Mouse (Mus musculus): Measurements from ENCODE around the gene Fhl5. TPM values are rescaled to one million over a fixed set of nuclear protein-coding genes. Genes with fewer than 3 reads are reported as not detected.

The Fhl5 gene
- polyA plus RNA-seq, 1 experiment: not detected

DNA sequence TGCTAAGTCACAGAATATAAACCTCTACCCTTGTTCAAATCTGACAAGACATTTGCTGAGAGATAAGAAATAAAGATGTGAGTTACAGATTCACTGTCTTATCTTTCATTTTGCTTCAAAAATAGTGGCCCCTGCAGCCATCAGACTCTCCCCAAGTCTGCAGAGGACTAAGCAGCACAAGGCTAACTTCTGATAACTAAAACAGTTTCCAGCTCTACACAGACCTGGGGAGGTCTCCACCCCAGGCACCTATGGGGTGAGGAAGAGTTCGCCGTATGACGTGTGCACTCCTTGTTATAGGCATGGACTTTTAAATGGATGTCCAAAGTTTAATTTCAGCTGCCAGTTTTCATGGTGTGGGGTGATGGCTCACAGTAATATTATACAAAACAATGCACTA, 10.1 kb downstream of the Fhl5 start:
- no peaks in the 10 kb centered on the region for H3K79me2 ChIP-seq (ENCODE audit: control insufficient read depth, insufficient read depth)
- H3ac ChIP-seq (ENCODE audit: control insufficient read depth, insufficient read length): no peak overlapping the region
- TF ChIP-seq TCF12 (IDR thresholded peaks at IDR 0.05; ENCODE audit: insufficient read depth, poor library complexity, severe bottlenecking): no peak
- no peak for TF ChIP-seq MYOD1 (IDR thresholded peaks at IDR 0.05; ENCODE audit: control insufficient read depth in 1 of 3, insufficient read length in 2 of 3, low read depth in 2 of 3)
- no peak for TF ChIP-seq SRF (IDR thresholded peaks at IDR 0.05; ENCODE audit: control insufficient read depth, insufficient read length, low read depth)
- no peak for TF ChIP-seq CEBPB (IDR thresholded peaks at IDR 0.05; ENCODE audit: insufficient read depth, poor library complexity, severe bottlenecking)
- TF ChIP-seq E2F4 (IDR thresholded peaks at IDR 0.05; ENCODE audit: insufficient read depth): no peak
- no peak for TF ChIP-seq MYOG (IDR thresholded peaks at IDR 0.05; ENCODE audit: control insufficient read depth in 1 of 3, insufficient read depth in 1 of 3, insufficient read length in 2 of 3, low read depth in 2 of 3)
- TF ChIP-seq MAX (IDR thresholded peaks at IDR 0.05; ENCODE audit: low read depth): no peak
- TF ChIP-seq TCF3 (IDR thresholded peaks at IDR 0.05; ENCODE audit: insufficient read length, low read depth): no peak
- no peak for TF ChIP-seq REST (IDR thresholded peaks at IDR 0.05; ENCODE audit: insufficient read depth, insufficient read length)
- TF ChIP-seq USF1 (IDR thresholded peaks at IDR 0.05; ENCODE audit: low read depth): no peak
- no peak for TF ChIP-seq POLR2AphosphoS2 (IDR thresholded peaks at IDR 0.05; ENCODE audit: insufficient read length, low read depth)
- no peak for TF ChIP-seq POLR2A (IDR thresholded peaks at IDR 0.05; ENCODE audit: insufficient read length, low read depth)
- H3K27me3 ChIP-seq (ENCODE audit: control insufficient read depth, insufficient read depth, insufficient read length): no peaks in the 10 kb centered on the region
- H3K4me2 ChIP-seq (ENCODE audit: low read depth): no peak overlapping the region
- H3K4me3 ChIP-seq: no peak overlapping the region
- no peaks in the 10 kb centered on the region for H3K36me3 ChIP-seq (ENCODE audit: control insufficient read depth, insufficient read depth)

DNA sequence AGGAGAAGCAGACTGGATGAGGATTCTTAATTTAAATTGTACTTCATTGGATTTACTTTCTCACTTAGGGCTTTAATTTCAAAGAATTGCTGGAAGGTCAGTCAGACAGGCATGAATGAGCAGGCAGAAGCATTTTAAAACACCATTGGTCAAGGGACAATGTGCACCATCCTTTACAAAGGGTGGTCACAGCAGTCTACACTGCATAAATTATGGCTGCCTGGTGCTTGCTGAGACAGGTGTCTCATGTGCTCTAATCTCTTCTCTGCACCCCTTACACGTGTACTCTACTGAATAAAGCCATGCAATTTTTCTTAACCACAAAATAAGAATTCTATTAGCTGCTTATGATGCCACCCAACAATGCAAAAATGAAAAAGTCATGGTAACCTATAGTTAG, 15.1 kb downstream of the Fhl5 start:
- no peaks in the 10 kb centered on the region for H3K79me2 ChIP-seq (ENCODE audit: control insufficient read depth, insufficient read depth)
- TF ChIP-seq USF1 (IDR thresholded peaks at IDR 0.05; ENCODE audit: low read depth) (no peak), MYOG (IDR thresholded peaks at IDR 0.05; ENCODE audit: control insufficient read depth in 1 of 3, insufficient read depth in 1 of 3, insufficient read length in 2 of 3, low read depth in 2 of 3) (no peak), REST (IDR thresholded peaks at IDR 0.05; ENCODE audit: insufficient read depth, insufficient read length) (no peak), MYOD1 (IDR thresholded peaks at IDR 0.05; ENCODE audit: control insufficient read depth in 1 of 3, insufficient read length in 2 of 3, low read depth in 2 of 3) (no peak), CEBPB (IDR thresholded peaks at IDR 0.05; ENCODE audit: insufficient read depth, poor library complexity, severe bottlenecking) (no peak), TCF3 (IDR thresholded peaks at IDR 0.05; ENCODE audit: insufficient read length, low read depth) (no peak), SRF (IDR thresholded peaks at IDR 0.05; ENCODE audit: control insufficient read depth, insufficient read length, low read depth) (no peak), POLR2A (IDR thresholded peaks at IDR 0.05; ENCODE audit: insufficient read length, low read depth) (no peak), E2F4 (IDR thresholded peaks at IDR 0.05; ENCODE audit: insufficient read depth) (no peak), TCF12 (IDR thresholded peaks at IDR 0.05; ENCODE audit: insufficient read depth, poor library complexity, severe bottlenecking) (no peak), MAX (IDR thresholded peaks at IDR 0.05; ENCODE audit: low read depth) (no peak)
- H3K36me3 ChIP-seq (ENCODE audit: control insufficient read depth, insufficient read depth): no peaks in the 10 kb centered on the region
- H3K27me3 ChIP-seq (ENCODE audit: control insufficient read depth, insufficient read depth, insufficient read length): no peaks in the 10 kb centered on the region
- no peak overlapping the region for H3ac ChIP-seq (ENCODE audit: control insufficient read depth, insufficient read length)
- H3K4me2 ChIP-seq (ENCODE audit: low read depth): no peak overlapping the region
- no peak overlapping the region for H3K4me3 ChIP-seq

DNA sequence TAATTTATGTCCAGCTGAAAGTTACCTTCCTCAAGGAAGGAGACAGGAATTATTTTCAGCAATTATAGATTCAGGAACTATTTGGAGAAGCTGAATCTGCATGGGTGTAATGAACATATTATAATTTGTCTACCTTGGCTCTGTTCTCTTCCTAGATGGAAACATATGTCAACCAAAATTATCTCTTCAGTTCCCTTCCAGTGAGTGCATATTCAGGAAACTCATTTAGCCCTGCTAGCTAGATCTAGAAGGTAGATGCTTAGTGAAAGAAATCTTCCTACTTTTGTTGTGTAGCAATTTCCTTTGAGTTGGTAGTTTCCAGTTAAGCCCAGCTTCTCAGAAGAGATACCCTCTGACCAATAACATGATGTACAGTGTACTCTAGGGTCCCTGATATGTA, 20.7 kb downstream of the Fhl5 start:
- Histone ChIP-seq H3K79me2 (ENCODE audit: control insufficient read depth, insufficient read depth) (no peaks in the 10 kb centered on the region), H3ac (ENCODE audit: control insufficient read depth, insufficient read length) (no peak overlapping the region), H3K27me3 (ENCODE audit: control insufficient read depth, insufficient read depth, insufficient read length) (no peaks in the 10 kb centered on the region), H3K36me3 (ENCODE audit: control insufficient read depth, insufficient read depth) (no peaks in the 10 kb centered on the region), H3K4me2 (ENCODE audit: low read depth) (no peak overlapping the region), H3K4me3 (no peak overlapping the region)
- TF ChIP-seq E2F4 (IDR thresholded peaks at IDR 0.05; ENCODE audit: insufficient read depth) (no peak), TCF3 (IDR thresholded peaks at IDR 0.05; ENCODE audit: insufficient read length, low read depth) (no peak), REST (IDR thresholded peaks at IDR 0.05; ENCODE audit: insufficient read depth, insufficient read length) (no peak), SRF (IDR thresholded peaks at IDR 0.05; ENCODE audit: control insufficient read depth, insufficient read length, low read depth) (no peak), POLR2A (IDR thresholded peaks at IDR 0.05; ENCODE audit: insufficient read length, low read depth) (no peak), USF1 (IDR thresholded peaks at IDR 0.05; ENCODE audit: low read depth) (no peak), TCF12 (IDR thresholded peaks at IDR 0.05; ENCODE audit: insufficient read depth, poor library complexity, severe bottlenecking) (no peak), POLR2AphosphoS2 (IDR thresholded peaks at IDR 0.05; ENCODE audit: insufficient read length, low read depth) (no peak)

DNA sequence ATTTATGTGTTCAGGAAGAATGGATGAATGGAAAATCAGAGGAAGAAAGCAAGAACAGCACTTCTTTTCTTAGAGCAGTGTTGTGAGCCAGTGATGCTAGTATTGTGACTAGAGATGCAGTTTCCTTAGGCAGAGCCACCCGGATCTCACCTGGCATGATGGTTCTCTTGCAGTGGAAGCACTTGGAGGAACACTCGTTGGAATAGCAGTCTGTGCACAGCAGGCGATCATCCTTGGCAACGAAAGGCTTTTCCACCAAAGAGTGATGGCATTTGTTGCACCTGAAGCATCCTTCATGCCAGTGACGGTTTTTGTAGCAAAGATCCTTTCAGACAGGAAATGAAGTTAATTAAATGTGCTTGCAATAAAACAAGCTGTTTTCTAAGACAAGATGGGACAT, 29.2 kb downstream of the Fhl5 start:
- no peak overlapping the region for H3K4me2 ChIP-seq (ENCODE audit: low read depth)
- no peak overlapping the region for H3ac ChIP-seq (ENCODE audit: control insufficient read depth, insufficient read length)
- H3K27me3 ChIP-seq (ENCODE audit: control insufficient read depth, insufficient read depth, insufficient read length): no peaks in the 10 kb centered on the region
- no peaks in the 10 kb centered on the region for H3K36me3 ChIP-seq (ENCODE audit: control insufficient read depth, insufficient read depth)
- TF ChIP-seq REST (IDR thresholded peaks at IDR 0.05; ENCODE audit: insufficient read depth, insufficient read length) (no peak), SRF (IDR thresholded peaks at IDR 0.05; ENCODE audit: control insufficient read depth, insufficient read length, low read depth) (no peak), TCF12 (IDR thresholded peaks at IDR 0.05; ENCODE audit: insufficient read depth, poor library complexity, severe bottlenecking) (no peak), E2F4 (IDR thresholded peaks at IDR 0.05; ENCODE audit: insufficient read depth) (no peak), MYOG (IDR thresholded peaks at IDR 0.05; ENCODE audit: control insufficient read depth in 1 of 3, insufficient read depth in 1 of 3, insufficient read length in 2 of 3, low read depth in 2 of 3) (no peak), CEBPB (IDR thresholded peaks at IDR 0.05; ENCODE audit: insufficient read depth, poor library complexity, severe bottlenecking) (no peak), MAX (IDR thresholded peaks at IDR 0.05; ENCODE audit: low read depth) (no peak), TCF3 (IDR thresholded peaks at IDR 0.05; ENCODE audit: insufficient read length, low read depth) (no peak), USF1 (IDR thresholded peaks at IDR 0.05; ENCODE audit: low read depth) (no peak), MYOD1 (IDR thresholded peaks at IDR 0.05; ENCODE audit: control insufficient read depth in 1 of 3, insufficient read length in 2 of 3, low read depth in 2 of 3) (no peak), POLR2AphosphoS2 (IDR thresholded peaks at IDR 0.05; ENCODE audit: insufficient read length, low read depth) (no peak), POLR2A (IDR thresholded peaks at IDR 0.05; ENCODE audit: insufficient read length, low read depth) (no peak)
- no peaks in the 10 kb centered on the region for H3K79me2 ChIP-seq (ENCODE audit: control insufficient read depth, insufficient read depth)
- H3K4me3 ChIP-seq: no peak overlapping the region

DNA sequence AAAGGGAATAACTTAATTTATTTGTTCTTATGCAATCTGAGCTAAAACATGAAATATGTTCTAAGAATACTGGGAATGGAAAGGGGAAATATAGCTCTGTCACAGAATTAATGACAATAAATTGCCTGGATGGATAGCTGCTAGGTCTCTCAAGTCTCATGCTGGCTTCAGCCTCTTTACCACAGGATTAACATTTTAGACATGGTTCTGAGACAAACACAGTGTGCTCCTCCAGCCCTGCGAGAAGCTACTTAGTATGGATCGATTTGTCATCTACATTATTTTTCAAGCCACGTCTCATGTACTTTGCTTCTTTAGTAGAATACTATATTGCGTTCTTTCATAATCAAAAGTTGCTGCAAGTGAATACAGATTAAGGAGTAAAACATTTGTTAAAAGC, 36.5 kb downstream of the Fhl5 start:
- TF ChIP-seq E2F4 (IDR thresholded peaks at IDR 0.05; ENCODE audit: insufficient read depth): no peak
- TF ChIP-seq TCF12 (IDR thresholded peaks at IDR 0.05; ENCODE audit: insufficient read depth, poor library complexity, severe bottlenecking): no peak
- TF ChIP-seq MYOD1 (IDR thresholded peaks at IDR 0.05; ENCODE audit: control insufficient read depth in 1 of 3, insufficient read length in 2 of 3, low read depth in 2 of 3): no peak
- no peak for TF ChIP-seq MYOG (IDR thresholded peaks at IDR 0.05; ENCODE audit: control insufficient read depth in 1 of 3, insufficient read depth in 1 of 3, insufficient read length in 2 of 3, low read depth in 2 of 3)
- TF ChIP-seq USF1 (IDR thresholded peaks at IDR 0.05; ENCODE audit: low read depth): no peak
- TF ChIP-seq TCF3 (IDR thresholded peaks at IDR 0.05; ENCODE audit: insufficient read length, low read depth): no peak
- no peak for TF ChIP-seq MAX (IDR thresholded peaks at IDR 0.05; ENCODE audit: low read depth)
- no peak for TF ChIP-seq SRF (IDR thresholded peaks at IDR 0.05; ENCODE audit: control insufficient read depth, insufficient read length, low read depth)
- no peak for TF ChIP-seq CEBPB (IDR thresholded peaks at IDR 0.05; ENCODE audit: insufficient read depth, poor library complexity, severe bottlenecking)
- no peak for TF ChIP-seq POLR2A (IDR thresholded peaks at IDR 0.05; ENCODE audit: insufficient read length, low read depth)
- no peak for TF ChIP-seq POLR2AphosphoS2 (IDR thresholded peaks at IDR 0.05; ENCODE audit: insufficient read length, low read depth)
- no peak for TF ChIP-seq REST (IDR thresholded peaks at IDR 0.05; ENCODE audit: insufficient read depth, insufficient read length)
- H3K79me2 ChIP-seq (ENCODE audit: control insufficient read depth, insufficient read depth): no peaks in the 10 kb centered on the region
- no peak overlapping the region for H3ac ChIP-seq (ENCODE audit: control insufficient read depth, insufficient read length)
- no peak overlapping the region for H3K4me3 ChIP-seq
- H3K27me3 ChIP-seq (ENCODE audit: control insufficient read depth, insufficient read depth, insufficient read length): no peaks in the 10 kb centered on the region
- H3K4me2 ChIP-seq (ENCODE audit: low read depth): no peak overlapping the region
- no peaks in the 10 kb centered on the region for H3K36me3 ChIP-seq (ENCODE audit: control insufficient read depth, insufficient read depth)
